Mouse (Mus musculus) myocyte (in vitro differentiated cells): ENCODE data around the gene C1s2.

Experiments
- POLR2A ChIP-seq: IDR thresholded peaks from one replicate; pipeline ENCODE4 v1.6.1; 2011; ENCODE audit warnings: low read depth, mild to moderate bottlenecking, control low read depth, moderate library complexity; ENCODE audit not compliant: insufficient read length
- SRF ChIP-seq: IDR thresholded peaks from one replicate; pipeline ENCODE4 v1.6.1; 2011; ENCODE audit warnings: low read depth; ENCODE audit not compliant: control insufficient read depth, insufficient read length

DNA sequence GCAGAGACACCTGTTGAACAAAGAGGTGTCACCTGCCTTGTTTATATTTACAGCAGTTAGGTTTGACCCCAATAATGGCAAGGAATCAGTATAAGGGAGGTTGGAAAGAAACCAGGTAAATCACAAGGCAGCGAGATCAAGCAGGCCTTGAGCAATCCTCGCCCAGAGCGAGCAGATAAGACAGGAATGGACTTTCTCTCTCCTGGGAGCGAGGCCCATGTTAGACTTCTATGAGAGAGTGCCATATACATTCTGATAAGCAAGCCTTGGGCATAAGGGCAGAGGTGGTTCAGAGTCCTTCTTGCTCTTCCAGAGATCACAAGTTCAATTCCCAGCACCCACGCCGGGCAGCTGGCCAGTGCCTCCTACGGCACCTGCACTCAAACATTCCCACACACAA is 42.9 kb upstream of the C1s2 start:
- TF ChIP-seq POLR2A (no peak), SRF (no peak)
